Mouse (Mus musculus) bone marrow macrophage, adult 2 months (primary cell): ENCODE data around the gene Tubgcp2. TPM values are rescaled to one million over a fixed set of nuclear protein-coding genes. Genes with fewer than 3 reads are reported as not detected.
A peak's percentile ranks its signal among the peaks of the same experiment; 100 is the strongest.

Source experiments
- H3K27ac ChIP-seq: 2 replicates; pipeline ENCODE4 v1.5.1; 2012; ENCODE audit warnings: low read depth, low read length; ENCODE audit not compliant: insufficient read depth
- H3K4me1 ChIP-seq: 2 replicates; pipeline ENCODE4 v1.6.1; 2012; ENCODE audit warnings: low read length; ENCODE audit not compliant: control insufficient read depth, insufficient read depth
- H3K4me3 ChIP-seq: 2 replicates; pipeline ENCODE4 v1.5.1; 2012; ENCODE audit warnings: mild to moderate bottlenecking, low read length, moderate library complexity; ENCODE audit not compliant: insufficient read depth
- CTCF ChIP-seq: IDR thresholded peaks from 2 replicates; pipeline ENCODE4 v1.5.1; 2012; ENCODE audit warnings: low read depth, mild to moderate bottlenecking, low read length, moderate library complexity
- POLR2A ChIP-seq: IDR thresholded peaks from 2 replicates; pipeline ENCODE4 v1.6.1; 2012; ENCODE audit warnings: mild to moderate bottlenecking, low read depth, low read length, borderline replicate concordance
- polyA plus RNA-seq: library from polyadenylated mRNA; stranded (reverse); fragments of >200 nt; gene quantifications from 2 replicates; pipeline ENCODE4 v1.2.4, GENCODE M21; 2012; ENCODE audit not compliant: missing spikeins, insufficient read depth, insufficient read length

Gene Tubgcp2
- polyA plus RNA-seq, 1 experiment: 18.5 TPM

GRCm38 (mm10) chr7:140047811-140048311 is 11.4 kb upstream of the Tubgcp2 start:
- peaks cover 6% of the 10 kb centered on the region for H3K4me1 ChIP-seq
- TF ChIP-seq POLR2A (no peak), CTCF (no peak)
- peak overlapping the region; percentile 57 for H3K4me3 ChIP-seq
- H3K27ac ChIP-seq: no peak overlapping the region

- Histone ChIP-seq H3K4me3 (no peak overlapping the region), H3K27ac (no peak overlapping the region), H3K4me1 (no peaks in the 10 kb centered on the region)
- TF ChIP-seq CTCF (no peak), POLR2A (no peak)
Measured at GRCm38 (mm10) chr7:140045546-140045945, 9.1 kb upstream of the Tubgcp2 start.

GRCm38 (mm10) chr7:140042728-140043127 is 6.3 kb upstream of the Tubgcp2 start:
- TF ChIP-seq POLR2A: no peak
- TF ChIP-seq CTCF: no peak
- Histone ChIP-seq H3K4me3 (no peak overlapping the region), H3K4me1 (no peaks in the 10 kb centered on the region), H3K27ac (no peak overlapping the region)

GRCm38 (mm10) chr7:140037171-140037555 is 694 bp upstream of the Tubgcp2 start:
- Histone ChIP-seq H3K27ac (no peak overlapping the region), H3K4me3 (peak overlapping the region; percentile 88), H3K4me1 (peaks cover 11% of the 10 kb centered on the region)
- TF ChIP-seq POLR2A (no peak), CTCF (no peak)

- peak overlapping the region; percentile 88 for H3K4me3 ChIP-seq
- no peak for TF ChIP-seq POLR2A
- no peak for TF ChIP-seq CTCF
- 0 out of 2 replicates have a peak overlapping the region, but pooled peaks have one; percentile 21 for H3K27ac ChIP-seq
- peaks cover 11% of the 10 kb centered on the region for H3K4me1 ChIP-seq
Measured at GRCm38 (mm10) chr7:140035456-140035855, 1.0 kb downstream of the Tubgcp2 start.

GRCm38 (mm10) chr7:140033386-140033785 is 3.1 kb downstream of the Tubgcp2 start:
- Histone ChIP-seq H3K4me3 (no peak overlapping the region), H3K27ac (no peak overlapping the region), H3K4me1 (peaks cover 11% of the 10 kb centered on the region)
- no peak for TF ChIP-seq POLR2A
- no peak for TF ChIP-seq CTCF

GRCm38 (mm10) chr7:140032366-140032765 is 4.1 kb downstream of the Tubgcp2 start:
- TF ChIP-seq POLR2A: no peak
- no peak for TF ChIP-seq CTCF
- no peak overlapping the region for H3K27ac ChIP-seq
- H3K4me3 ChIP-seq: no peak overlapping the region
- peaks cover 11% of the 10 kb centered on the region for H3K4me1 ChIP-seq

GRCm38 (mm10) chr7:140031771-140032170 is 4.7 kb downstream of the Tubgcp2 start:
- H3K4me3 ChIP-seq: no peak overlapping the region
- H3K27ac ChIP-seq: no peak overlapping the region
- peaks cover 5% of the 10 kb centered on the region for H3K4me1 ChIP-seq
- no peak for TF ChIP-seq POLR2A
- TF ChIP-seq CTCF: no peak

GRCm38 (mm10) chr7:140011336-140011735 is 25.1 kb downstream of the Tubgcp2 start:
- Histone ChIP-seq H3K4me3 (no peak overlapping the region), H3K4me1 (no peaks in the 10 kb centered on the region), H3K27ac (no peak overlapping the region)
- no peak for TF ChIP-seq POLR2A
- no peak for TF ChIP-seq CTCF

- TF ChIP-seq CTCF: no peak
- TF ChIP-seq POLR2A: no peak
- H3K4me3 ChIP-seq: no peak overlapping the region
- no peak overlapping the region for H3K27ac ChIP-seq
- no peaks in the 10 kb centered on the region for H3K4me1 ChIP-seq
Measured at GRCm38 (mm10) chr7:140007781-140008180, 28.7 kb downstream of the Tubgcp2 start.
